Mouse (Mus musculus): ENCODE data around the gene Tmprss4. TPM values are rescaled to one million over a fixed set of nuclear protein-coding genes. Genes with fewer than 3 reads are reported as not detected.

Gene Tmprss4
- total RNA-seq (2021) = under 1 TPM in 1 of 2 experiments, not detected in 1; 0.12 TPM
- long read RNA-seq, experiment 1 = 0 reads
- long read RNA-seq, experiment 2 = 0 reads

- intact Hi-C loops (cut with DNase I) = no loop called here
- no peak for DNase-seq
Measured at GRCm38 (mm10) chr9:45203797-45204410, at the start of gene Tmprss4. TSS of gene Tmprss4 (minus strand) at chr9:45204092.

DNA sequence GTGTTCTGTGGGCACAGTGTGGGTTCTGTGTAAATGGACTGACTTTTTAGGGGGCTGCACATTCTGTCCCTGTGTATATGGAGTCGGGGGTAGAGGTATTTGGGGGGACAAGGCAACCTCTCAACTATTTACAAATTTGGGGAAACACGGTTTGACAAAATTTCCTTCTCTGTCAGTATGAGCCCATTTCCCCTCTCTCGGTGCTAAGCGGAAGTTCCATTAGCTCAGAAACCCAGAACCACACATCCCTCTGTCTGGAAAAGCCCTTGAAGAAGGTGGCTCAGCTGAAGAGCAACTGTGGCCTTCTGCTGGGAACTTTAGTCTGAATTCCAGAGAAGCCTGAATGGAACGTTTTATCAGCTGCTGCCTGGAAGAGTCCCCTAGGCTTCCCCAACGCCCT is 48.5 kb upstream of the Tmprss4 start:
- intact Hi-C loops (cut with DNase I) = no loop called here
- no peak for DNase-seq

GRCm38 (mm10) chr9:45251990-45252389 is 48.1 kb upstream of the Tmprss4 start:
- intact Hi-C loops (cut with DNase I) = no loop called here

GRCm38 (mm10) chr9:45251281-45251680 is 47.4 kb upstream of the Tmprss4 start:
- DNase-seq = no peak
- intact Hi-C loops (cut with DNase I) = no loop called here

More at GRCm38 (mm10) chr9:45251990-45252389, 48.1 kb upstream of the Tmprss4 start:
- no peak for DNase-seq

DNA sequence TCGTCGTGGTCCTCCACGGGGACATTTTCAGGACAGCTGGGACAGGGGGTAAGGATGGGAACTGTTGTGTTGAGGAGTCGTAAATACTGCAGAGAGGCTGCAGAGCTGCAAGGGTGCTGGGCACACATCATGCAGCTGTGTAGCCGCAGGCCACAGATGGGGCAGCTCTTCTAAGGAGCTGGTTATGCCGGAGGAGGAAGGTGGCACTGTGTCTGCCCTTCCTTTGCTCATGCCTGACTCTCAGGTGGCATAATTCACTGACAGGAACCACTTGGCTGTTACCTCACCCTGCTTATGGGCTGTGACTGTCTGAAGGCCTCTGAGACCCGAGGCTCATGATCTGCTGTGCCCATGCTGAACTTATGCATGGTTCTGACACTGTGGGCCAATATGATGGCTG is 46.4 kb upstream of the Tmprss4 start:
- no peak for DNase-seq
- intact Hi-C loops (cut with DNase I) = no loop called here

DNA sequence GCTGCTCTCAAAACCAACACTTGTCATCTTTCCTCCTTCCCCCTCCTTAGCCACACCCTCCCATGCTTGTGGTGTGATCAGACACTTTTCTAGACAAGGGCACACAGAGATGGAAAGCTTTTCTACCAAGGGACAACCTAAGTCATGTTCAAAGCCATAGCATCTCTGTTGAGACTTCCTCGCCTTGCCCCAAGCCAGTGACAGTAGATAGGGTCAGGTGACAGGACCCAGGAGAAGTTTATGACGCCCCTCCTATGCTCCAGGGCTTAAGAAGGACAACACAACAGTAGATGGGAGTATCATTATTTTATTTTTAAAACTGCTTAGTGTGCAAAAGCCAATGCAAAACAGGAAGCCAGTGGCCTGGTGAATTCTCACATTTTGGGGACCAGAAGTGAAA is 43.6 kb upstream of the Tmprss4 start:
- no peak for DNase-seq

GRCm38 (mm10) chr9:45246060-45246459 is 42.2 kb upstream of the Tmprss4 start:
- DNase-seq = peak; percentile 12 to 16
- intact Hi-C loops (cut with DNase I) = no loop called here

More for the DNA sequence above, 43.6 kb upstream of the Tmprss4 start:
- intact Hi-C loops (cut with DNase I) = no loop called here

DNA sequence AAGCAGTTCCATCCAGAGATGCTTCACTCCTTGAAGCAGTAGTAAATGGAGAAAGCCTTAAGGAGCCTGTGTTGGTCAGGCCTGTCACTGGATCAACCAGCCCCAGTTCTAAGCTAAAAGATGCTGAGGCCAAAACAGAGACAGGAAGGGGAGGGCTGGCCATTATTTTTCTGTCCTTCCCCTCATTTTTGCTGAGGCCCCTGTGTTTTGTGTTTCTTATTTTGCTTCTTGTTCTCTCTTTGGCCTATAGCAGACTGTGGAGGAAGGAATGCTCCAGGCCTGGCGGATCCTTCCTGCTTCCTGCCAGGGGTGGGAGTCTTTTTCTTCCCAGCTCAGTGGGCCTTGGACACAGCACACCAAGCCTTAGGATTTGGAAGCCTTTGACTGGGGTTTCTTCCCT is 41.5 kb upstream of the Tmprss4 start:
- DNase-seq = no peak
- intact Hi-C loops (cut with DNase I) = no loop called here

DNA sequence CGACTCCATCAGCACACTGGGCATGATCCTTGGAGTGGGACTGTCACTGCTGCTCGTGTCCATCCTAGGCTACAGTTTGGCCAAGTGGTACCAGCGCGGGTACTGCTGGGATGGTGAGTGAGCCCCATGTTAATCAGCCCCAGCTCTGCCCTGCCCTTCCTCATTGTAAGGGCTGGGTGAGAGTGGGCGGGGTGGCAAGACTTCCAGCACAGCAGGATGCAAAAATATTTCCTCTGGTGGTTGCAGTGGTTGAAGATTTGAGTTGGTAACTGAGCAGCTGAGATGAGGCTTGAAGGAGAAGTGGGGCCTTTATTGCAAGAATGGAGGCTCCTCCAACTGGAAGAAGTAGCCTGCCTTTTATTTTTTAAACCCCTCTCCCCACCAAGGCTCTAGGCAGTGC is 37.5 kb upstream of the Tmprss4 start:
- intact Hi-C loops (cut with DNase I) = no loop called here
- no peak for DNase-seq

- intact Hi-C loops (cut with DNase I) = no loop called here
- DNase-seq = no peak
Measured at GRCm38 (mm10) chr9:45236744-45237143, 32.9 kb upstream of the Tmprss4 start.

DNA sequence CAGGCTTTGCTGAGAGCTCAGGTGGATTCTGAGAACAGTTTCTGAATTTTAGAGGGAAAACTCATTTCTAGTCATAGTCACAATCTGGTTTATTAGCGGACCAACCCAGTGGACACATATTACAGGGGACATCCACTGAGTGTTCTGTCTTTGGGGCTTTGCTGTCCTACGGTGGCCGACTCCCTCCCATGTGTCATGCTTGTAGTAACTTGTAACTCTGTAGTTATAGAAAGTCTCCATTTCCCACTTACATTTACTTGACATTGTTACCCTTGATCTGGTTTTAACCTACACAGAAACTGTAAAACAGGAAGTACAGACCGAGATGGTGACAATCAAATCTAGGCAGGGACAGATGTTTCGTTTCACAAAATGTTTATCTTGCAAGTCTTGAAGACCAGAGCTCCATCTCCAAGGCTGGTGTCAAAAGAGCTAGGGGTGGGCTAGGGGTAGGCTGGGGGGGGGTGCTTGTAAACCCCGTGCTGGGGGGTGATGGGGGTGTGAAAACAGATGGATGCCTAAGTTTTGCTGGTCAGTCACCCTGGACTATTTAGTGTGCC is 31.9 kb upstream of the Tmprss4 start:
- intact Hi-C loops (cut with DNase I) = no loop called here
- no peak for DNase-seq

DNA sequence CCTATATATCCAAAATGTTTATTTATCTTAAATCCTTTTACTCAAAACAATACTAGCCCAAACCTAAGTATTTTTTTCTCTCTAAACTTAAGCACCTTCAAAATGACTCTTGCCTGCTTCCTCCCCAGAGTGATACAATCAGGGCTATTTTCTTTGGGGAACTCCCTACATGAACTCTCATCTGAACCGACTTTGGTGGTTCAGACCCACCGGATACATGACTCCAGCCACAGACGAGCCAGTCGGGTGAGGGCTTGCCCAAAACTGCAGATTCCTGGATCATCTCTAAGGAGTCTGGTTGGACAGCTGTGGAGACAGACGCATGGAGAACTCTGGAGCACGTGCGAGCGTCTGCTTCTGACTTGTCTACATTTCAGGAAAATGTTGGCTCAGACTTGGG is 25.5 kb upstream of the Tmprss4 start:
- intact Hi-C loops (cut with DNase I) = no loop called here
- DNase-seq = no peak

DNA sequence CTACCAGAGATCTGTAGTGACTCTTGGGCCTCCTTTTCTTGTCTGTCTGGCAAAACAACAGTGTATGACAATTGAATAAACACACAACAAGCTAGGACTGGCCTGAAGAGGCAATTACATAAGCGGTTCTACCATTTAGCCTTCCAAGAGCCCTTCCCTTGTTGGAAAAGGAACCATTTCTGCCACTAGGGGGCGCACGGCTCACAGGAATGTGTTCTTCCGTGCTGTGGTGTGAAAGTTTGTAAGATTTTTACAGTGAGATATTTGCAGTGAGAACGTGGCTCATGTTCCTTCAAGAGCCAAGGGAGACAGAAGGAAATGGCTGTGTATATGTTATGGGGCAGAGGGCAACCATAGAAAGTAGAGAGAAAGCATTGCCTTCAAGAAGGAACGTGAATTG is 17.7 kb upstream of the Tmprss4 start:
- intact Hi-C loops (cut with DNase I) = loop anchor here (1.0 to 5.0 kb wide), 3 partner anchors 76 to 195 kb away; no protein-coding TSS in a partner anchor
- DNase-seq = peak; percentile 88 to 95

- intact Hi-C loops (cut with DNase I) = loop anchor here (2.0 to 5.0 kb wide), 2 partner anchors 78 to 197 kb away; no protein-coding TSS in a partner anchor
- DNase-seq = no peak
Measured at GRCm38 (mm10) chr9:45219644-45220043, 15.8 kb upstream of the Tmprss4 start.

GRCm38 (mm10) chr9:45215526-45216179 is 11.8 kb upstream of the Tmprss4 start:
- intact Hi-C loops (cut with DNase I) = no loop called here
- DNase-seq = no peak

GRCm38 (mm10) chr9:45212001-45212400 is 8.1 kb upstream of the Tmprss4 start:
- DNase-seq = no peak
- intact Hi-C loops (cut with DNase I) = no loop called here

DNA sequence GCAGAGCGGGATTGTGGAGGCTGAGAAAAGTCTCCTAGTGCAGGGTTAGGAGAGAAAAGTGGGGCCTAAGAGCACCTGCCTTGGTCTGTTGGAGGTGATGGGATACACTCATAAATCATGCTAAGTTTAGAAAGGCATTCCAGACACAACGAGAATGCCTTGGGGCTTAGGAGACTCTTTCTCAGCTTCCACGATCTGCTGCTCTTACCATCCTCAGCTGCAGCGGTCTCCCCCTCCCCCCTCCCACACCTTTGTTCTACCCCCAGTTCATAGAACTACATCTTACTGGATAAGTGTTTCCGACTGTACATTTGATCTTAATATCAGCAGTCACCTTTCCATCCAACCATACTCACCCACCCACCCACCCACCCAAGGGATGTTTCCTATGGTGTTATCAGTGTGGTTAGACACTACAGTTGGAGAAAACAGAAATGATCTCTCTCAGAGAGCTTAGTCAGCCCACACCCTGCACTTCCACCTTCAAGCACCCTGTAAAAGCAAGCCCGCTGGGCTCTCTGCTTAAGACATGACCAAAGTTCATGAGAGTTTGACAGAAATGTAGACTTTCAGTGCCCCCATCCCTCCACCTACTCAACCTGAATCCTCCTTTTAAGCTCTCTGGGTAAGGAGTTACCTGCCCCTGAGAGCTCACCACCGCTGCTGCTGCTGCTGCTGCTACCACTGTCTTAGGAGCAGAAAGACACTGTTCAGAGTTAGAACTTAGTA is 3.3 kb upstream of the Tmprss4 start:
- DNase-seq = no peak
- intact Hi-C loops (cut with DNase I) = no loop called here

DNA sequence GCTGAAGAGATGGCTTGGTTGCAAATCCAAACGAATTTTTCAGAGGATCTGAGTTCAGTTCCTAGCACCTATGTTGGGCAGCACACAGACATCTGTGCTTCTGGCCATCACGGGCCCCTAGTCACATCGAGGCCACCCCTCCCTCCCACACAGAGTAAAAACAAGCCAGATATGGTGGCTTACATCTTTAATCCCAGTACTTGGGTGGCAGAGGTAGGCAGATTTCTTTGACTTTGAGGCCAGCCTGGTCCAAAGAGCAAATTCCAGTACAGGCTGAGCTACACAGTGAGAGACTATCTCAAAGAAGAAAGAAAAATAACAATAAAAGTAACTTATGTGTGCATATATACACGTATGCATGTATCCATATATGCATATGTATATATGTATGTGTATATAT is 2.2 kb upstream of the Tmprss4 start:
- intact Hi-C loops (cut with DNase I) = no loop called here
- DNase-seq = no peak

- intact Hi-C loops (cut with DNase I) = no loop called here
- no peak for DNase-seq
Measured at GRCm38 (mm10) chr9:45205143-45205542, 1.3 kb upstream of the Tmprss4 start.

DNA sequence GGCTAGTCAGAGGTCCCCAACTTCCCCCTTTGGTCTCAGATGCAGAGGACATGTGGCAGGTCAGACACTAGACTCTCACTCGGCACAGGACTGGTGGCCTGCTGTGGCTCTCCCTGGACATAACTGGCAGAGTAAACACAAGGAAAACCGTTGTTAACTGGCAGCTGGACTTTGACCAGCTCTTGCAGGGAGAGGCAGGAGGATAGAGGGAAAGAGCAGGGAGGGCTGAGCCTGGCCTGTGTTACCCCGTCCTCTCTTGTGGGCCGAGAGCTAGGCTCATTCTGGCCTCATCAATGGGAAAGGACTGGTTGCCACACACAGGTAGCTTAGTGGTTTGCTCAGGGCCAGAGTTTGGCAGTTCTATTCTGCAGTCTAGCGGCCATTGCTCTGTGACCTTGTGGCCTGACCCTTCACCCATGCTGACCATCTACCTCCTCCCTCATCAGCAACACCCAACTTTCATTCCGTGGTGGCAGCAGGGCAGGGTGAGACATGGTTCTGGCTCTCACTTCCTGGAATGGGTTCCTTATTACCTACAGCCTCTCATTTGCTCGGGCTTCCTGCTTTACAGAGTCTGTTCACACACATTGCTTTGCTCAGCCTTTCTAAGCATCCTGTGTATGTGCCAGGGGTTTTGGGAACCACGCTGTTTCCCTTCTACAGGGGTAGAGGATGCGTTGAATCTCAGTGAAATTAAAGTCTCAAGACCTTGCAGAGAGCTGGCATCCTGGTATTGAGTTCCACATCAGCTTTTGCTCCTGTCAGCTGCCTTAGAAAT is 1.7 kb downstream of the Tmprss4 start:
- intact Hi-C loops (cut with DNase I) = no loop called here
- no peak for DNase-seq
